Mouse (Mus musculus) ES-Bruce4 (cell line): ENCODE measurements around the gene Syngap1.

Experiments
- CTCF ChIP-seq: IDR thresholded peaks from one replicate; pipeline ENCODE4 v1.8.1; 2011; ENCODE audit warnings: low read depth, low read length
- POLR2A ChIP-seq: IDR thresholded peaks from one replicate; pipeline ENCODE4 v1.8.1; 2011; ENCODE audit warnings: low read length; ENCODE audit not compliant: insufficient read depth

DNA sequence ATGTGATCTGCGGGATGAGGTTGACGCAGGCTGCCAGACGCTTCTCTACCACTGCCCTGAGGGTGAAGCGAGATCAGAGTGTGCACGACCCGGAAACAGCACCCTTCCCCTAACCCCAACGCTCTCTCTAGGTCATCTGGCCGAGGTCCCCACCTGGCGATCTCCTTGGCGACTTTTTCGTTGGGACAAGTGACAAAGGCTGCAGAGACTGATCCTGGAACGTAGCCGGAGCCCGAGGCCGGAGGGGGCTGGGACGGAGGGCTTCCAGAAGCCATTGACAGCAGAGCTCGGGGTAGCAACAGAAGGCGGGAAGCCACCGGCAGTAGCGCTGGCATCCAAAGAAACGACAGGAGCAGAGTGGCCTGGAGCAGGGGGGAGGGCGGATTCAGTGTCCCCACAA, 2.3 kb upstream of the Syngap1 start:
- TF ChIP-seq POLR2A (no peak), CTCF (no peak)
